Mouse (Mus musculus): Measurements from ENCODE around the gene Hs3st2. TPM values are rescaled to one million over a fixed set of nuclear protein-coding genes. Genes with fewer than 3 reads are reported as not detected.

The Hs3st2 gene
- total and polyA plus RNA-seq, 3 experiments, result not detected

- Histone ChIP-seq H3K9ac (ENCODE audit: control insufficient read depth, low read depth, low read length, poor library complexity, severe bottlenecking) (no peak overlapping the region), H3K27me3 (ENCODE audit: control insufficient read depth in 1 of 2, insufficient read depth in 2 of 2, low read length in 2 of 2) (no peaks in the 10 kb centered on the region), H3K4me3 (ENCODE audit: control insufficient read depth in 1 of 2, insufficient read depth in 1 of 2, low read depth in 2 of 2, low read length in 2 of 2) (no peak overlapping the region), H3K27ac (ENCODE audit: control insufficient read depth, low read depth, low read length) (no peak overlapping the region), H3K36me3 (ENCODE audit: control insufficient read depth in 1 of 2, insufficient read depth in 2 of 2, low read length in 2 of 2) (no peaks in the 10 kb centered on the region), H3K9me3 (replicated peaks; ENCODE audit: insufficient read depth, low read length) (no peaks in the 10 kb centered on the region), H3K4me1 (ENCODE audit: control insufficient read depth in 1 of 2, insufficient read depth in 2 of 2, low read length in 2 of 2) (no peaks in the 10 kb centered on the region), H3K79me2 (ENCODE audit: control insufficient read depth, insufficient read depth, low read length, poor library complexity) (no peaks in the 10 kb centered on the region)
- TF ChIP-seq ELF1 (IDR thresholded peaks at IDR 0.05; ENCODE audit: low read depth, low read length), result no peak
- no peak for TF ChIP-seq MYB (IDR thresholded peaks at IDR 0.05; ENCODE audit: low read depth, low read length)
- no peak for TF ChIP-seq TBP (IDR thresholded peaks at IDR 0.05; ENCODE audit: low read depth, low read length)
- no peak for DNase-seq (ENCODE audit: low read depth, low spot score)
Observed at GRCm38 (mm10) chr7:121478302-121478701, 86.6 kb downstream of the Hs3st2 start.

GRCm38 (mm10) chr7:121480106-121480505, 88.4 kb downstream of the Hs3st2 start:
- no peak overlapping the region for H3K9ac ChIP-seq (ENCODE audit: control insufficient read depth, low read depth, low read length, poor library complexity, severe bottlenecking)
- DNase-seq (ENCODE audit: low read depth, low spot score), result no peak
- TF ChIP-seq ZC3H11A (IDR thresholded peaks at IDR 0.05; ENCODE audit: low read depth, low read length), result no peak
- TF ChIP-seq POLR2A (IDR thresholded peaks at IDR 0.05; ENCODE audit: control insufficient read depth in 1 of 2, insufficient read depth in 1 of 2, low read depth in 1 of 2, low read length in 2 of 2, poor library complexity in 1 of 2), result no peak
- TF ChIP-seq MXI1 (IDR thresholded peaks at IDR 0.05; ENCODE audit: low read depth, low read length), result no peak
- TF ChIP-seq ELF1 (IDR thresholded peaks at IDR 0.05; ENCODE audit: low read depth, low read length), result no peak
- TF ChIP-seq CHD1 (IDR thresholded peaks at IDR 0.05; ENCODE audit: low read depth, low read length), result no peak
- TF ChIP-seq GATA1 (IDR thresholded peaks at IDR 0.05; ENCODE audit: low read depth, low read length), result no peak
- TF ChIP-seq POLR2AphosphoS5 (IDR thresholded peaks at IDR 0.05; ENCODE audit: borderline replicate concordance, low read depth, low read length), result no peak
- TF ChIP-seq JUND (IDR thresholded peaks at IDR 0.05; ENCODE audit: low read depth, low read length), result no peak
- no peak for TF ChIP-seq KAT2A (conservative IDR thresholded peaks at IDR 0.05; ENCODE audit: low read depth, low read length)
- no peak for TF ChIP-seq BHLHE40 (IDR thresholded peaks at IDR 0.05; ENCODE audit: borderline replicate concordance, low read depth, low read length)
- no peak for TF ChIP-seq NELFE (IDR thresholded peaks at IDR 0.05; ENCODE audit: low read depth, low read length)
- no peak for TF ChIP-seq CHD2 (IDR thresholded peaks at IDR 0.05; ENCODE audit: low read length)
- TF ChIP-seq POLR2AphosphoS2 (IDR thresholded peaks at IDR 0.05; ENCODE audit: low read length), result no peak
- no peak for TF ChIP-seq MAFK (IDR thresholded peaks at IDR 0.05; ENCODE audit: borderline replicate concordance, low read depth, low read length)
- no peak for TF ChIP-seq MYC (IDR thresholded peaks at IDR 0.05; ENCODE audit: low read depth, low read length)
- no peak for TF ChIP-seq MEF2A (IDR thresholded peaks at IDR 0.05; ENCODE audit: extremely low read depth, insufficient replicate concordance, low read depth, low read length, poor library complexity, severe bottlenecking)

More at GRCm38 (mm10) chr7:121480106-121480505, 88.4 kb downstream of the Hs3st2 start:
- Histone ChIP-seq H3K4me1 (ENCODE audit: control insufficient read depth in 1 of 2, insufficient read depth in 2 of 2, low read length in 2 of 2) (no peaks in the 10 kb centered on the region), H3K4me3 (ENCODE audit: control insufficient read depth in 1 of 2, insufficient read depth in 1 of 2, low read depth in 2 of 2, low read length in 2 of 2) (no peak overlapping the region), H3K27me3 (ENCODE audit: control insufficient read depth in 1 of 2, insufficient read depth in 2 of 2, low read length in 2 of 2) (no peaks in the 10 kb centered on the region), H3K9me3 (replicated peaks; ENCODE audit: insufficient read depth, low read length) (no peaks in the 10 kb centered on the region), H3K27ac (ENCODE audit: control insufficient read depth, low read depth, low read length) (no peak overlapping the region), H3K79me2 (ENCODE audit: control insufficient read depth, insufficient read depth, low read length, poor library complexity) (no peaks in the 10 kb centered on the region), H3K36me3 (ENCODE audit: control insufficient read depth in 1 of 2, insufficient read depth in 2 of 2, low read length in 2 of 2) (no peaks in the 10 kb centered on the region)
